Mouse (Mus musculus) urinary bladder, postnatal 10 days (tissue): Measurements from ENCODE around the gene Abca1.

Experiments used
- DNase-seq: peaks from one replicate; pipeline ENCODE4 v3.0.0; 2022; ENCODE audit warnings: low spot score

Gene Abca1

DNA sequence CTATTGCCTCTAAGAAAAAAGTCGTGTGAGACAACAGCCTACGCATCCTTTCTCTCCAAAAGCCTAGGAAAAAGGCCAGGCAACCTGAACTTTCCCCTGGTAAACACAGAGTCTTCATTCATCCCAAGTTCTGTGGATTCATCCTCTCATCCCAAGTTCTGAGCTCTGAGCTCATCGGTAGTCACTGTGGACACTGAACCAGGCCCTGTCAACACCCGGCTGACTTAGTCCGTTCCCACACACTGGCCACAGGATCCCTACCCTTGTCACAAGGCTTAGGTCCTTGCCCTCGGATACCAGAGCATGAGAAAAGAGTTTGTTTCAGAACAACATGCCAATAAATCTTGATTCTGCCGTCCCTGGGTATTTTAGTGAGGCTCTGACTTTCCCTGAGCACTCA, 77.2 kb downstream of the Abca1 start:
- DNase-seq = no peak

DNA sequence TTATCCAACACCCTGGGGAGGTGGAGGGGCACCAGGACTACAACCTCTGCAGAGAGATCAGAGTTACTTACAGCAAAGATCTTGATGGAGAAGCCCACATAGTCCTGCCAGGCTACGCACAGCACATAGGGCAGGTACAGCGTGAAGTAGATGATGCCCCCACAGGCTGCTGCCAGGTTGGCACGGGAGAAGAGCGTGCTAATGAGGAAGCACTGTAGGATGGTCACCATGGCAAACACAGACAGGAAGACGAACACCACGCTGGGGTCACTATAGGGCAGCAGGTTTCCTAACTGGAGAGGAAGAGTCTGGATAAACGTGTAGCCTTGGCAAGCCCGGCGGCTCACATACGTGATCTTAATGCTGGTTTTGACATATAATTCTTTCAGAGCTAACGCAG, 77.8 kb downstream of the Abca1 start:
- DNase-seq = no peak

DNA sequence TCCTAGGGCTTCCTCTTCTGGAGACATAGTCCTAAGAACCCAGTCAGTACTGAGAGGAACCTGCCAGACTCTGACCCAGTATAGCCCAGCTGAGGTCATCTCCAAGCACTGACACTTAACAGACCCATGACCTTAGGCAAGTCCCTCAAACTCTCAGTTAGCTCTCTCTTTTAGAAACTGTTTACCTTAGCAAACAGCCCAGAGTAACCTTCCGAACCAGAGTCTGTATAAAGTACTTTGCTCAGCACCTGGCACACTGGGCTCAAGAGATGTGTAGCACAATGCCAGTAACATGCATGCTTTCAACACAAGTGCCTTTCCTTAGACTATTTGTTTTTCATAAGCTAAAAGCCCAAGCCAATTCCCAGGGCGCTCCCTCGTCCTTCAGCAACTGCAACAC, 79.4 kb downstream of the Abca1 start:
- no peak for DNase-seq

DNA sequence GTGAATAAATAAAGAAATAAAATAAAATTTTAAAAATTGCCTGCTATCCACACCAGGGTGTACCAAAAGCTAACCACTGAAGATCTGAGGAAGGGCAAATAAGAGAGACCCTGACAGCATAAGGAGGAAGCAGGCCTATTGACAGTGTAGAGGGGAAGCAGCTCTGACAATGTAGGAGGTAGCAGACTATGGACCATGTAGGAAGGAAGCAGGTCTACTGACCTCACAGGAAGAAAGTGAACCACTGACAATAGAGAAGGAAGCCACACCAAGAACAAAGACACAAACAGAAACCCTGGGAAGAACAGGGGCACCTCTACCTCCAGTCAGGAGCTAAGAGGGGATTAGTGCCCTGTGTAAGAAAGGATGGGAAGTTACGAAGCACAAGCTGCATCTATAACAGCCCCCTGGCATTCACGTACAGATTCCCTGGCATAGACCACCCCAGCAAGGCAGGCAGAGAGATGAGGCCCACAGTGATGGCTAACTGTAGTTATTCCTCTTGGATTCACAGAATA, 80.8 kb downstream of the Abca1 start:
- no peak for DNase-seq

DNA sequence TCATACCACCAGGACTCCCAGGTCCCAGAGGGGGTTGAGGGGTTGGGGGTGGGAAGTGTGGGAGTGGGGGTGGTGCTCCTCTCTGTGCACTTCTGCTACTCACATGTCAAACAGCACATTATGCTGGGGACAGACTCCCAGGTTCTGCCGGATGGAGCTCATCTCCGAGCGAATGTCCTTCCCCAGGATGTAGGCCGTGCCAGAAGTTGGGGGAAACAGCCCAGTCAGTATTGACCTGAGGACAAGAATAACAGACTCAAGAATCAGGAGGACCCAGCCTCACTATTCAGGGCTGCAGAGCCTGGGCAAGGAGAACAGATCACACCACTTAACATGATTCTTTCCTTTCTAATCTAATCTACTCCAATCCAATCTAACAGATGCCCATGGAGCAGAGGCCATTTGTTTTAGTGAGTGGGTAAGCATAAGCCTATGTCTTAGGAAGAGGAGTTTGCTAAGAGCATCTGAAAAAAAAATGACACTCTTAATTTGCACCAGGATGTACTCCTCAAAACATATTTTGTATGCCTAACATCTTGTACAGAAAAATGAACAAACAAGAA, 82.8 kb downstream of the Abca1 start:
- DNase-seq = no peak

DNA sequence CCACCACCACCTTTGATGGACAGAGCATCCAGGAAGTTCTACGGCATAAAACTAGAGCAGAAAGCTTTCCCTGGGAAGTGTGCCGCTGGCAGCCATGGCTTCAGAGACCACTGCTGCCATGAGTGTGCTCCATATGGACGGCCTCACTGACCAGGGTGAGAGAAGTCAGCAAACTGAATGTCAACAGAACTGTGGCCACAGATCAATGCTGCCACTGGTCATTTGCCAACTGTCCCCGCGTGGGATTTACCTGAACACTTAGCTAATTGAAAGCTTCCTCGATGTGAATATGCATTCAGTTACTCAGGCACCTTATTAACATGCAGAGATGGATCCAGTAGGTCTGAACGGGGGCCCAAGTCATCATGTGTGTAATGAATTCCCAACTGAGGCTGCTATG, 86.7 kb downstream of the Abca1 start:
- DNase-seq = no peak

DNA sequence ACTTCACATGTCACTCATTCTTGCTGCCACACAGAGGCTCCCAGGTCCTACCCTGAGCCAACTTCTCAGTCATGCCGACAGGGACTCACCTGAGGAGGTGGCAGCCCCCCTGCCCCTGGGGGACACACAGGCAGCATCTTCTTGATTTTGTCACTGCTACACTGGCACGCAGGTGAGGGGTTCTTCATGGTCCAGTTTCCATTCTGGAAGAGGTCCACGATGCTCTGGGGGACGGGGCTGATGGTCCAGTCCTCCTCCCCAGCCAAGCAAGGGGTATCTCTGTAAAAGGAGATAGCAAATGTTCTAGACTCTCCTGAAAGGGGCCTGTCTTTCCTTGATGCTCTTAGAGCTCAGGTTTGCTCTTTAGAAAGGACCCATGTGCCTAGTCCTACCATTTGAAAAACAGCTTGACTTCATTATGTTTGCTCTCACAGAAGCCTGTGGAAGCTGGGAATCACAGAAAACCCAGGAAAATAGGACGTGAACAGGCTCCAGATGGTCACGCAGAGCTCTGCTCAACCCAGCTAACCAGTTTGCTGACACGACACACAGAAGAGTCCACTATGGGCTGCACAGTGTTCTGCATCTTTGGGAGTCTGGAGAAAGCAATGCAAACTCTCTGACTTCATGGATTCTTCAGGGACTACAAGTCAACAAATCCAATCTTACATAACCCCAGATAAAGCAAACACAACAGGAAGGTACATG, 97.2 kb downstream of the Abca1 start:
- DNase-seq = no peak

DNA sequence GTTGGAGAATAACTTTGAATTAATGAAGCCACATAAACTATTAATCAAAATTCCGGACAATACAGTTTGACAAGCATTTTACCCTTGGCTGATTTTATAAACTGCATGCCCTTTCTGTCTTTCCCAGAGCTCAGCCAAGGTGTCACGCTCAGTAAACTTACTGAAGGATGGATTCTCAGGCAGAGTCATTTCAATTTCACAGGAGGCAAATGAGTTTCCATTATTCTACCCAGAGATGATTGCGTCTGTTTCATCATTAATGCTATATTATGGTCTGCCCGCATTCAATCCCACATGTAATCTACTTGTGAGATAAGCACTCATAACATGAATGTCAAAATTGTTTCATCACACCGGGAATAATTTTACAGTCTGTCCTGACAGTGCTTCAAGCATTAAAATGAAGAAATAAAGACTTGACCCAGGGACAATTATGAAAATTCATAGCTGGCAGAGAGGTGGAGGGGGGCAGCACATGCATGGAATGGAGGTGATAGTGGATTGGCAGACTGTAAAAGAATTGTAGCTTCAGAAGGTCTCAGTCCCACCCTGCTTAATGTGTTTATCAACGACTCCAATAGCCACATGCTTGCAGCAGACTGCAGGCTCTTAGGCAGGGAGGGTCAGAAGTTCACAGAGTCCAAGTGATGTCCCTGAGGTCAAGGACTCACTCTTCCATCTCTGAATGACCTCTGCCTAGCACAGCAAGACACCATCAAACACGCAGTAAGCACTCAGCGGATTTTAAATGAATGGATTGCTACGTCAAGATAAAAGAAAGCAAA, 113.3 kb downstream of the Abca1 start:
- DNase-seq = no peak

DNA sequence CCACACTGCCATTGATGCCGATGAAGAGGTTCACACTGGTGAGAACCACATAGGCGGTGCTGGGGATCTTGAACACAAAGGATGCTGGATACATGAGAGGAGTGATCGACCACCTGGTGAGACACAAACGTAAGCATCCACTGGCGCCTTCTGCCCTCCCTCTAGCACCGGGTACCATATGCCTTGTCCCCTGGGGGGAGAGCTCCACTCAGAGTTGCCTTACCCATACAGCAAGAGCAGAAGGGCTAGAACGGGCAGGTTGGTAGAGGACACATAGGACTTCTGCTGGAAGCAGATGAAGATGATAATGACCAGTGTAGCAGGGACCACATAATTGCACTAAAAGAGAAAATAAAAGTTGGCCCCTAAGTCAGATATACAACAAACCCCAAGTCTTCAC, 113.9 kb downstream of the Abca1 start:
- DNase-seq = no peak

DNA sequence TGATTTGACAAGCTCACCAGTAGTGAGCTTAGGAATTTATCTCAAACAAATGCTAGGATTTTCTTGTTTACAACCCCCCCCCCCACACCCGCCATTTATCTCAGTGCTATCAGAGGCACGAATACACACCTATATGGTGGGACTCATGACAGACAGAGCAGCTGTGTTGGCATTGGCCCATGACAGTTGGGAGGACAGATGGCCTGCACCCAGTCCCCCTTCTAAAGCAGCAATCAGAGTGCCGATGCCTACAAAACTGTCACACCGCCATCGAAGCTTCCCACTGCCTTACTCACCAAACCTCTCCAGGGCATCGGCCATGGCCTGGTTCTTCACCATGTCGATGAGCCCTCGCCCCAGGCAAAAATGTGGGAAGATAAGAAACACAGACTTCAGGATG, 115.9 kb downstream of the Abca1 start:
- no peak for DNase-seq

DNA sequence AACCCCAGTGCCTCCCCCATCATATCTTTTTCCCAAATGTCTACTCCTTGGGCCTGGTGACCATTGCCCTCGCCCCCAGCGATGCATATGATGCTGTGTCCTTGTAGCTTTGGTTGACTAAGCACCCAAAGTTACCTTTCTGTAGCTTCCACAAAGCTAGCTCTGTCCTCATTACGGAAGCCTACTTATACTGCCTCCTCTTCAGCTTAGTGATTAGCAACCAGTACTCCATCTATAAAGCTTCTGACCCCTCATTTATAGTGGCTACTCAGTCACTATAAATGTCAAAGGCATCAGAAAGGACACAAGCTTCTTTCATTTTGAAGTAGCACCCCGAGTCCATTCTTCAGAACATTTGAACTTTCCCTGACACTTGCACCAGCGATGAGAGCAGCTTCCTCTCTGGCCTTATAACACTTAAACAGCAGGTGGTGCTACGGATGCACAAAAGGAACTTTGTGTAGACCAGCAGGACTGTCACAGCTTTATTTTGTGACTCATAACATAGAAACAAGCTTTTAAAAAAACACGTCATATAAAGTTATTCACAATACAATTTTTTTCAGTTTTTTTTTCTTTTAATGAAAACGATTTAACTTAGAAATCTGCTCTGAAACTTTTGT, 129.3 kb downstream of the Abca1 start:
- DNase-seq = no peak

DNA sequence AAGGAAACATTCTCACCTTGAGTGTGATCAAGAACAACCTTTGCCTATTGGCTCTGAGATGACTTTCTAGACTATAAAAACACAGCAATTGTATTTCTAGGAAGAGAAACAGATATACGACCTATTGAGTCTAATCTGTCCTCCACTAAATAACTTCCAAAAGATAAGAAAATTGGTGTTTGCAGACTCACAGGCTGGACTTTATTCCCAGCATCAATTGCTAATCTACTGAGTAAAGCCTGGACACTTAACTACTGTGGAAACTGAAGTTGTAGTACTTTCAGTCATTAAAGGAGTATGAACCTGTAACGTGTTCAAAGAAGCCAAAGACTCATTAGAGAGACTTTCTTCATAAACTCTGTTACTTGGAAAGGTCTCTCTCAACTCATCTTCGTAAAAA, 131.9 kb downstream of the Abca1 start:
- DNase-seq = no peak

DNA sequence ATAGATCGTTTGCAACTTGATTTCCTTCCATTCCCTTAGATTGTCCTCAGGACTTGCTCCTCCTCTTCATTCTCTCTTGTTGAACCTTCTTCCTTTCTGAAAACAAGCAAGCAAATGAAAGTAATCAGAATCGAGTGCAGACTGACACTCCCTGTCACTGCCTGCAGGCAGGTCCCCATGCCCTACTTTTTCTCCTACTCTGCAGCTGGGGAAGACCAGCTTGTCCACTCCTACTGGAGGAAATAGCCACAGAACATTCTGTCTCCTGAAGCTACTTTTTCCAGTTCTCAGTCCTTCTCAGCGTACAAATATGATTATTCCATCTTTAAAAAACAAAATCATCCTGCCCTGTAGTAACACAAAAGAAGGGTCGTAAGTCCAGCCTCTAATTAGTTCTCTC, 135.3 kb downstream of the Abca1 start:
- DNase-seq = no peak

DNA sequence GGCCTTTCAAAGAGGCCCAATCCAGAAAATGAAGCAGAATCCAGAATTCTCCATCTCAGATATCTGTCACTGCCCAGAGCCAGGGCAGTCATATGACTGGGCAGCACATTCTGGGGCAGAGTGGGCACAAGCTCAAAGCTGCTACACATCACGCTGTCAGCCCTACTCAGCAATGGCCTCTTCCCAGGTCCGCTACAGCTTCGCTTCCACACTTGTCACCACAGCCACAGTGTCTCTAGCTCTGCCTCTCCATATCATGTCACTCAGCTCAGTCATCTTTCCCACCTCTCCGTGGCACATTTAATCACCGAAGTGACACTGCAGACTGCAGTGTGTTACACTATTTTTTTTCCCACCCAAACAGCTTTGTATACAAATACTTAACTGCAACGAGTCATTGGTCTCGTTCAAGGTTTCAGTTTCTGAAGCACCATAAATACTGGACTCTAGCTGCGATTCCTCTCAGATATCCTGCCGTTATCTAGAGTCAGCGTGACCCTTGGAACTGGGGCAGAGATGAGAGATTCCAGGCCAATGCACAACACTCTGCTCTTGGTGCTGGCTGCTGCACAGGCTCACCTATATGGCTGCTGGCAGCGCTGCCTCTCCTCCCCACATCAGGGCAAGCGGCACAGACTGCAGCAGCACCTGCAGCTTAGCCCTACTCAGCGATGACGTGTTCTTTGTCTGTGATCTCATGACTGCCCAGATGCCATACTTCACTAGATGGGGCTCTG, 136.3 kb downstream of the Abca1 start:
- no peak for DNase-seq

DNA sequence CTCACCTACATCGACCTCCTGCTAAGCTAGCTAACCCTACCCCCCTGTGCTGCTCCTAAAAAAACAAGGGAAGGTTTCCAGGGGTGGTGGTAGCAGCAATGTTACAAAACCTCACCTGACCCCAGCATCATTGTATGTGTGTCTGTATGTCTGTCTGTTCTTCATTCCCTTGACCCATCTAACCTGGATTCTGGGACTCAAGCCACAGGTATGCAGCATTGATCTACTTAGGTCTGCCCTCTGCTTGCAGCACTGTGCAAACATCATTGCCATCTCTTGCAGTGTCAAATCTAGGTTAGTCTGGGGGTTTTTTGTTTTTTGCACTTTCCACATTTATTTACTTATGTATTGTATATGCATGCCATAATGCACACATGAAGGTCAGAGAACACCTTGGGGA, 141.3 kb downstream of the Abca1 start:
- no peak for DNase-seq

DNA sequence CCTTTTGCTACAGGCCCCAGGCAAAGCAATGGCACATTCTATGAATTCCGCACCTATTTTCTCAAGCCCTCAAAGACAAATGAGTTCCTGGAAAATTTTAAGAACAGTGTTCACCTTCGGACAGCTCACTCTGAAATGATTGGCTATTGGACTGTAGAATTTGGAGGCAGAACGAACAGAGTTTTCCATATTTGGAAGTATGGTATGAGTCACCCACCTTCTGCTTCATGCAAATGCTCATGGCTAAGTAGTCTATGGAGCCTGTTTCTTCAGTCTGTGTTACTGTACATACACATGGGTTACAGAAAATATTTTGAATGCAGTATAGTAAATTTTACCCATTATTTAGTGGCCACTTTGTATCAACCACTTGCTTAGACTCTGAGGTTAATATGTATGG, 144.7 kb downstream of the Abca1 start:
- DNase-seq = no peak

DNA sequence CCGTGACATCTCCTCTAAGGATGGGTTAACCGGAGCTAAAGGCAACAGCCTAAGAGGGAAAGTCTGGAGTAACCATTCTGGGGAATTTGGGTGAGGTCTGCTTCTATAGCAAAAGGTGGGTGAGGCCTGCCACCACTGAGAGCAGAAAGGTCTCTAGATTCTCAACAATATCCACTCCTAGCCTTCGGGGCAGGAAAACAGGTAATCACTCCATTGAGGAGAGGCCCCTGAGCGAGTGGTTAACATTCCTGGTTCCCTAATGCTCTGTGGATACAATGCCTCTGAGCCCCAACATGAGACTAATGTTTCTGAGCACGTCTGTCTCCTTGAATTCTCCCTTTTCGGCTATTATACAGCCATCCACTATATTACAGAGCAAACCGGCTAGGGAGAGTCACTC, 145.3 kb downstream of the Abca1 start:
- no peak for DNase-seq

DNA sequence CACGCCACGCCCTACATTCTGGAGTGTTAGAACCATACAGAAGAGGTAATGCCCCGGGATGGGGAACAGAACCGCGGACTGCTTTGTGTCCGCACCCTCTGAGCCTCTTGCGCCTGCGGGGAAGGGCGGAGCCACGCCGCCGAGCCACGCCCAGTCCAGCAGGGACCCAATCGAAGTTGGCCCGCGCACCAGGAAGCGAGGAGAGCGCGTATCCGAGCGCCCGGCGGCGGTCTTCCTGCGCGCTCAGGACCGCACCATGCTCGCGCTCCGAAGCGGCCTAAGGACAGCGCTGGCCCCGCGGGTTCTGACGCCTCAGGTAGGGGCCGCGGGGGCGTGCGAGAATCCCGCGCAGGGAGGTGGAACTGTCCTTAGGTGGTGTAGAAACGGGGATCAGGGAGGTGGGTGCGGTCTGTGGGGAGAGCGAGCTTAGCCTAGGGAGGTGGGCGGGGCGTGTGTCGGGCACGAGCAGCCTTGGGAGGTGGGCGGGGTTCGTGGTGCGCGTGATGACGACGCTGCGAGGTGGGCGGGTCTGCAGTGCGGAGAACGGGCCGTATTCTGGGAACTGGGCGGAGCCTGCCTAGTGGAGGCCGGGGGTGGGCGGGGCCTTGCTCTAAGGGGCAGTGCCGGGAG, 147.8 kb downstream of the Abca1 start, which contains the start of gene Nipsnap3b:
Gene Nipsnap3b, plus strand, starts transcription at position 149 of the 630 bp plus-strand sequence.
- DNase-seq = peak; percentile 92

DNA sequence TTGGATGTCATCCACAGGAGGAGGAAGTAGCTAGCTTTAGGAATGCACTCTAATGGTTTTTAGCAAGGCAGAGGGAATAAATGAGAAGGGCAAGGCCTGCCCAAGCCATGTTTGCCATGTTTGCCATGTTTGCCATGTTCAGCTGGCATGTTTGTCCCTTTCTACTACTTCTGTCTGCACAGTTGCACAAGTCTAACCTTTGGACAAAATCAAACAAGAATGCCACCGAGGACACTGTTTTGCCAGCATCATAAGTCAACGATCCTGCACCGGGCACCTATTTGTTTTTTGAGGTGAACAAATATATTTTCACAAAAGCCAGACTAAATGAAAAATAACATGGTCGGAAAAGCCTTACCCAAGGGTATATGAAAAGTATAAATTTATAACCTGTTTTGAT, 149.8 kb downstream of the Abca1 start:
- no peak for DNase-seq

DNA sequence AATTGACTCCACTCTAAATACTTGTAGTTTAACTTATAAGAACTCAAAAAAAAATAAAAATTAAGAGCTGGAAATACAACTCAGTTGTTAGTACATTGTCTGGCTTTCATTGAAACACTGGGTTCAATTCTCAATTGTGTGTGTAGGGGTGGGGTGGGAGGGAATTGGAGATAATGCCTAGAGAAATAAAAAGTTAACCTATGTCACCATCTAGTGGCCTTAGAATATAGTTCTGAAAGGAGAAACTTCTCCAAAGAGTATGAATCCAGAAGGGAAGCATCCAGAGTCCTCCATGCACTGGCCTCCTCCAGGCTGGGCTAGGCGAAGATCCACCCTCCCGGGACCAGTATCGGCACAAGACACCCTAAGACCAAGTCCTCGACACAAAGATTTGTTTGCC, 150.5 kb downstream of the Abca1 start:
- no peak for DNase-seq

DNA sequence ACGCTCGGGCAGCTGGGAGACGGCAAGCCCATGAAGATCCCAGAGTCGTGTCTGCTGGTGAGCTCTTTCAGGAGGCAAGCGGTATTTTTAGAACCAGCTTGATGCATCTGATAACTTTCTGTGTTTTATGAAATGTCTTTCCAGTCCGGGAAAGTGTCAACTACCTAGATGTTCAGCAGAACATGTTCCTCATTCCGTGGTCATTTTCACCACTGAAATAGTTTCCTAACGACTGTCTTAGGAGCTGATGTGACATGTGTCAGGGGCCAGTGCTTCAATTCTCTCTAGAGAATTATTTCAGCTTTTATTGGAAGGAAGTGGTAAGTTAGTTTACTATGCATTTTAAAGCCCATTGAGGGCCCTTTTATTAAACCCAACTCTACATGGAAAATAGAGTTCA, 159.5 kb downstream of the Abca1 start:
- no peak for DNase-seq

DNA sequence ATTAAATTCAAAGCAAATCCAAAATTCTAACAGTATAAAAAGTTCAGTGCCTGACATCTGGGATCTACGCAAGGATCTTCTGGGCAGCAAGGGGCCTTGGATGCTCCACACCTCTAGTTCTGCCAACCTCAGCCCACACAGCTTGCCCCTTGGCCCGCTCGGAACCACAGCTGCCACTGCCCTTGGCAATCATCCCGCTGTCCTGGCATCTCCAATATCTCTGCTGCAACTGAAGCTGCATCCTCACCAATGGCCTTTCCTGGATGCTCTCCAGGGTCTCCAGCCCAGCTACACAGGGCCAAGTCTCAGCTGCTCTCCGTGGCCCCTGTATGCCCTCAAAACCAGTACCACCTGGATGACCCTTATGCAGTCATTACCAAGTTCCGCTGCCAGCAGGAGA, 160.2 kb downstream of the Abca1 start:
- no peak for DNase-seq
